Mouse (Mus musculus) testis, postnatal 10 days (tissue): ENCODE measurements at regions not wholly inside any gene's neighbourhood (a gene's known extent, or its start where the extent isn't known, plus 50 kb on each side); places are given as distances from the start of the nearest gene placed in this dataset.

Experiments used
- DNase-seq: peaks from one replicate; pipeline ENCODE4 v3.0.0; 2021; ENCODE audit warnings: low spot score

GRCm38 (mm10) chr5:85467151-85467550, 598.2 kb downstream of the Cenpc1 start:
- no peak for DNase-seq
